Mouse (Mus musculus): ENCODE results near the gene Grin3b.

Grin3b gene

GRCm38 (mm10) chr10:79970415-79971182 lies at the start of gene Grin3b:
Gene Grin3b (plus strand): TSS chr10:79970715.
- DNase-seq: peak; percentile 54 to 62

GRCm38 (mm10) chr10:79920958-79921535 lies 49.5 kb upstream of the Grin3b start, which contains the start of gene R3hdm4:
Gene R3hdm4 (minus strand): TSS chr10:79921208.
- peak in 1 of 2 experiments; percentile 35 for DNase-seq

GRCm38 (mm10) chr10:79921572-79921971 lies 48.9 kb upstream of the Grin3b start:
- peak; percentile 50 to 52 for DNase-seq

- DNase-seq: peak; percentile 97
Observed at GRCm38 (mm10) chr10:79924998-79925784, 45.3 kb upstream of the Grin3b start.

- DNase-seq: no peak
Observed at GRCm38 (mm10) chr10:79925785-79926490, 44.6 kb upstream of the Grin3b start.

- DNase-seq: peak; percentile 91 to 95
Observed at GRCm38 (mm10) chr10:79926491-79927323, 43.8 kb upstream of the Grin3b start, which contains the start of gene Arid3a. Gene Arid3a (plus strand): TSS chr10:79927043.

GRCm38 (mm10) chr10:79927324-79928029 lies 43.0 kb upstream of the Grin3b start:
- peak; percentile 68 to 69 for DNase-seq

- peak in 1 of 2 experiments; percentile 34 for DNase-seq
Observed at GRCm38 (mm10) chr10:79928030-79928694, 42.4 kb upstream of the Grin3b start.

- peak in 1 of 2 experiments; percentile 32 for DNase-seq
Observed at GRCm38 (mm10) chr10:79928907-79929701, 41.4 kb upstream of the Grin3b start.

- no peak for DNase-seq
Observed at GRCm38 (mm10) chr10:79929967-79930825, 40.3 kb upstream of the Grin3b start.

- no peak for DNase-seq
Observed at GRCm38 (mm10) chr10:79930826-79931186, 39.7 kb upstream of the Grin3b start.

- no peak for DNase-seq
Observed at GRCm38 (mm10) chr10:79931797-79932196, 38.7 kb upstream of the Grin3b start.

- peak; percentile 63 to 73 for DNase-seq
Observed at GRCm38 (mm10) chr10:79932736-79933135, 37.8 kb upstream of the Grin3b start.

- DNase-seq: peak; percentile 50 to 60
Observed at GRCm38 (mm10) chr10:79933145-79933679, 37.3 kb upstream of the Grin3b start.

GRCm38 (mm10) chr10:79933861-79934260 lies 36.7 kb upstream of the Grin3b start:
- peak in 1 of 2 experiments; percentile 30 for DNase-seq

- peak; percentile 69 to 80 for DNase-seq
Observed at GRCm38 (mm10) chr10:79934272-79934721, 36.2 kb upstream of the Grin3b start.

- no peak for DNase-seq
Observed at GRCm38 (mm10) chr10:79934794-79935569, 35.5 kb upstream of the Grin3b start.

Measured in cerebellum, postnatal 25 days (tissue).